Mouse (Mus musculus) midbrain, embryonic 11.5 days (tissue): ENCODE measurements around the gene Slain1. TPM values are rescaled to one million over a fixed set of nuclear protein-coding genes. Genes with fewer than 3 reads are reported as not detected.

Source experiments
- ATAC-seq: fragments of 200-750 bp; cut with Nextera tagmentation; 2 replicates; pipeline ENCODE4 v1.8.0; 2017; ENCODE audit warnings: moderate TSS enrichment, moderate library complexity; ENCODE audit not compliant: low FRiP score
- DNase-seq: peaks from one replicate; pipeline ENCODE4 v3.0.0; 2015; ENCODE audit warnings: low spot score; ENCODE audit errors: missing footprints
- H3K27ac ChIP-seq: fragments of 300-500 bp; sonication (generic); 2 replicates; pipeline ENCODE4 v1.5.1; 2014; ENCODE audit warnings: low read depth, low read length
- H3K27me3 ChIP-seq: fragments of 300-500 bp; sonication (generic); 2 replicates; pipeline ENCODE4 v1.6.1; 2014; ENCODE audit warnings: mild to moderate bottlenecking, low read length, moderate library complexity, mixed read lengths; ENCODE audit not compliant: control insufficient read depth, insufficient read depth
- H3K36me3 ChIP-seq: fragments of 300-500 bp; sonication (generic); 2 replicates; pipeline ENCODE4 v1.6.1; 2014; ENCODE audit warnings: mild to moderate bottlenecking, low read length, moderate library complexity, mixed read lengths; ENCODE audit not compliant: control insufficient read depth, insufficient read depth
- H3K4me1 ChIP-seq: fragments of 300-500 bp; sonication (generic); 2 replicates; pipeline ENCODE4 v1.6.1; 2014; ENCODE audit warnings: low read length; ENCODE audit not compliant: control insufficient read depth, insufficient read depth
- H3K4me2 ChIP-seq: fragments of 300-500 bp; sonication (generic); 2 replicates; pipeline ENCODE4 v1.6.1; 2014; ENCODE audit warnings: mild to moderate bottlenecking, moderate library complexity
- H3K4me3 ChIP-seq: fragments of 300-500 bp; sonication (generic); 2 replicates; pipeline ENCODE4 v1.5.1; 2014; ENCODE audit warnings: low read depth, low read length
- H3K9ac ChIP-seq: fragments of 300-500 bp; sonication (generic); 2 replicates; pipeline ENCODE4 v1.6.1; 2014; ENCODE audit warnings: low read length
- H3K9me3 ChIP-seq: fragments of 300-500 bp; sonication (generic); 2 replicates; pipeline ENCODE4 v1.6.1; 2016; ENCODE audit warnings: low read length; ENCODE audit not compliant: control insufficient read depth
- WGBS: fragments of 180-500 bp; shearing (Covaris S2); extraction: QIAGEN DNeasy Blood & Tissue Kit; methylation state at CpG from one replicate; pipeline ENCODE4 v1.1.7; 2014; 5-methylcytosine and 5-hydroxymethylcytosine counted together
- polyA plus RNA-seq: library from polyadenylated mRNA; unstranded; fragments of >200 nt; fragmentation: Nextera tagmentation; extraction: Ambion mirVana; gene quantifications from 2 replicates; pipeline ENCODE4 v1.2.1, GENCODE M21; 2014

The Slain1 gene
- polyA plus RNA-seq, 1 experiment from 2014 or later, result 16.0 TPM

DNA sequence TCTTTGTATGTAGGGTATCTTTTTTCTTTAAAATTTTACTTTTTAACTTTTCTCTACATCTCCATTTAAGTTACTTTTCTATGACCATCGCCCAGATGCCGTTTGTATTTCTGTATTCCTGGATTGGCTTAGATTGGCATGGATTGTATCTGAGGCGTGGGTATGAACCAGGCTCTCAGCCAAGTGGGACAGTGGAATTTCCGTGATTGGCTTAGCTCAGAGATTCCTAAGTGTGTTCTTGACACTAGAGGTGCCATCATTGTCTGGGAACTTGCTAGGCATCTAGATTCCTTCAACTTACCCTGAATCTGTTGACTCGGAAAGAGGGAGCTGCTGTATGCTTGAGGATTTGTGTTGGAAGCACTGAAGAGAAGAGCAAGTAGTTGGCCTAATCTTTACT, 5.4 kb downstream of the Slain1 start:
- H3K9ac ChIP-seq, result no peak overlapping the region
- H3K27me3 ChIP-seq, result no peaks in the 10 kb centered on the region
- 76% methylated on average over 5 of the region's 5 CpGs for WGBS
- no peak overlapping the region for H3K4me2 ChIP-seq
- no peaks in the 10 kb centered on the region for H3K9me3 ChIP-seq
- DNase-seq (no peak), ATAC-seq (no peak)
- no peak overlapping the region for H3K4me3 ChIP-seq
- peaks cover 15% of the 10 kb centered on the region for H3K4me1 ChIP-seq
- H3K36me3 ChIP-seq, result 0 out of 2 replicates have a peak, but pooled peaks cover 2% of the 10 kb centered on the region
- H3K27ac ChIP-seq, result no peak overlapping the region

DNA sequence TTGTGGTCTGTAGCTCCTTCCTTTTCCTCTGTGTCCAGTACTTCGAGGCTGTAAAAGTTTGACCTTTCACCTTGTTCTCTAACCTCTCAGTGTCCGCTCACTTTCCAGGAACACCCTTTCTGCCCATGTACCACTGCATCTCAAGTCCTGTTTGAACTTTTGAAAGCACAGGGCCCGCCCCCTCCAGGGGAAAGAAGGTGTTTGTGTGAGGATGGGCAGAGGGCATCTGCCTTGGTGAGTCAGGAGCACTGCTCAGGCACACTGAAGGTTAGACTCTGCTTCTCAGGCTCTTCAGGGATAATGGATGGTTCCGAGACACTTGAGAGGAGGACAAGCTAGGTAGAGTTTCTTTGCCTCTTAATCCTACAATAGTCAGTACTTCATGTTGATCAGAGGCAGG, 7.8 kb downstream of the Slain1 start:
- Histone ChIP-seq H3K27ac (no peak overlapping the region), H3K27me3 (no peaks in the 10 kb centered on the region), H3K4me1 (0 out of 2 replicates have a peak, but pooled peaks cover 2% of the 10 kb centered on the region), H3K9me3 (no peaks in the 10 kb centered on the region), H3K4me2 (no peak overlapping the region), H3K4me3 (no peak overlapping the region), H3K36me3 (0 out of 2 replicates have a peak, but pooled peaks cover 2% of the 10 kb centered on the region), H3K9ac (no peak overlapping the region)
- no peak for ATAC-seq
- no peak for DNase-seq
- 88% methylated on average over 4 of the region's 4 CpGs for WGBS

DNA sequence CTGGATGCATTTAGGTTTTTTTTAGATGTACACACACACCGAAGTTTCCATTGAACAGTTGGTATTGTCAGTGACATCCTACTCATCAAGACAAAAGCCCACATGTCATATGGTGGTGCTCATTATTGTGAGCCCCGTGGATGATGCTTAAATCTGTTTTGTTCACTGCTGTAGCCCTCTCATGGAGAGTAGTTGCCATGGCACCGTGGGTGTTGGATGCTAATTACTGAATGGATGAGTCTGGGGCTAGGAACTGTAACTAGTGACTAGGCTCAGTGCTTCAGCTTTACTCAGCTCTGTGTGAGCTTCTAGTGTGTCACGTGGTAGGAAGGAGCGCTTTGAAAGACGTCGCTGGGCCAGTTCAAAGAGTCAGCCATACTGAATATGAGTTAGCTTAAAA, 13.0 kb downstream of the Slain1 start:
- Histone ChIP-seq H3K4me3 (no peak overlapping the region), H3K27me3 (no peaks in the 10 kb centered on the region), H3K4me2 (no peak overlapping the region), H3K36me3 (no peaks in the 10 kb centered on the region), H3K9ac (no peak overlapping the region), H3K9me3 (no peaks in the 10 kb centered on the region), H3K27ac (no peak overlapping the region), H3K4me1 (0 out of 2 replicates have a peak, but pooled peaks cover 2% of the 10 kb centered on the region)
- no peak for DNase-seq
- peak; percentile 40; the same call in 1 of the 2 replicates for ATAC-seq
- WGBS, result 73% methylated on average over 7 of the region's 7 CpGs

DNA sequence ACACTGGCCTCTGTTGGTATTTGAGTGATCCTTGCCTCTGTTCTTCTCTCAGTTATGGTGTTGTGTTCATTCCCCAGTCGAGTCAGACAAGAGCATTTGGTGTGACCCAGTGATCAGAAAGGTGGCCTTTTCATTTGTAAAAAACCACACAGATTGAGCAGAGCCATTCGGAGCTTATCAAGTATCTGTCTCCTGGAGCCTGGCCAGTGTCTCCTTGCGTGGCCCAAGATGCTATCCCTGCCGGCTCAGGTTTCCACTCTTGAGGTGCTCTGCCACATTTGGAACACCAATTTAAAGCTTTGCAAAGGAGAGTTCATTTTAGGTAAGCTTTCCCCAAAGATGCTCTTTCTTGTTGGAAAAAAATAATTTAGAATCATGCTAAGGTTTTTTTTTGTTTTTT, 14.4 kb downstream of the Slain1 start:
- Histone ChIP-seq H3K4me3 (no peak overlapping the region), H3K9ac (no peak overlapping the region), H3K9me3 (no peaks in the 10 kb centered on the region), H3K4me1 (0 out of 2 replicates have a peak, but pooled peaks cover 2% of the 10 kb centered on the region), H3K27me3 (no peaks in the 10 kb centered on the region), H3K27ac (no peak overlapping the region), H3K4me2 (no peak overlapping the region), H3K36me3 (no peaks in the 10 kb centered on the region)
- no peak for DNase-seq
- ATAC-seq, result no peak
- WGBS, result 78% methylated on average over 4 of the region's 4 CpGs

DNA sequence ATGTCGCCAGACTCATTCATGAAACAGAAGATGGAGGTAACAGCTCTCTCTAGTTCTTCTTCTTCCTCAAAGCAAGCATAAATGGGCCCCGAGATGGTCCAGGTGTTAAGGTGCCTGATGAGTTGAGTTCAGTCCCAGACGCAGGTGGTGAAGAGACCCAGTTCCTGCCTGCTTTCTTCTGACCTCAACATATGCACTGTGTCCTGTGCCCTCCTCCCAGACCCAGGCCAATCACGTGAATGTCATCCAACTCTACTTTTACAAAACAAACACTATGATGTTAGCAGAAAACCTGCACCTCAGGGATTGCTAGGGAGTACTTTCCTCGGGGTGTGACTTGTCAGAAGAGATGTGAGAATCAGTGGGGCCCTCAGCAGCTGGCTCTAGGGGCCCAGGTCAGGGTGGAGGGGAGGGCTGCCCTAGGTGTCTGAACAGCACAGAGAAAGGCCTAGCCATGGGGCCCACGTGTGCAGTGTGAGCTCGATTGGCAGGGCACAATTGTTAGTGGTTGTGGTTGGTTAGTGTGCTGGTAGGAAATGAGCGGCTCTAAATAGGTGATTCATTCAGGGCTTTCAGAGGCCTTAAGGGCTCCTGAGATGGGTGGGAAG, 16.4 kb downstream of the Slain1 start:
- Histone ChIP-seq H3K4me2 (no peak overlapping the region), H3K9me3 (no peaks in the 10 kb centered on the region), H3K9ac (no peak overlapping the region), H3K27me3 (no peaks in the 10 kb centered on the region), H3K4me1 (0 out of 2 replicates have a peak, but pooled peaks cover 2% of the 10 kb centered on the region), H3K4me3 (no peak overlapping the region), H3K36me3 (0 out of 2 replicates have a peak, but pooled peaks cover 2% of the 10 kb centered on the region), H3K27ac (no peak overlapping the region)
- WGBS, result 85% methylated on average over 8 of the region's 8 CpGs
- ATAC-seq (no peak), DNase-seq (no peak)

DNA sequence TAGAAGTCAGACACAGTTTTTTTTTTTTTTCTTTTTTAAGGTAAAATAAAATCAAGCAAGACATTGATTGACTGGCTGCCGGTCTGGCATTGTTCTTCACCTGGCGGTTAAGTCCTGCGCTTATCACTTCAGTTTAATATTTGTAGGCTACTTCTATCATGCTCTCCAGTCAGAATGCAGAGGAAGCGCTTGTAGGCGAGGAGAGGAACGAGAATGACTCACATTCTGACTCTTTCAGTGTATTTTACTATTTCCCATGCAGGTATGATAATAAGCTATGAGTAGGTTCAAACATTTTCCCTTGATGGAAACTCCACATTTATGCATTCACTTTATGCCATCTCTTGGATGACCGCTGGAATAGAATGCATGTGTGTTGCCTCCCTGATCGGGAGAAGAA, 17.0 kb downstream of the Slain1 start:
- Histone ChIP-seq H3K27me3 (no peaks in the 10 kb centered on the region), H3K36me3 (0 out of 2 replicates have a peak, but pooled peaks cover 2% of the 10 kb centered on the region), H3K4me1 (0 out of 2 replicates have a peak, but pooled peaks cover 2% of the 10 kb centered on the region), H3K4me3 (no peak overlapping the region), H3K9me3 (no peaks in the 10 kb centered on the region), H3K4me2 (no peak overlapping the region), H3K27ac (no peak overlapping the region), H3K9ac (no peak overlapping the region)
- WGBS, result 96% methylated on average over 8 of the region's 8 CpGs
- no peak for DNase-seq
- no peak for ATAC-seq

DNA sequence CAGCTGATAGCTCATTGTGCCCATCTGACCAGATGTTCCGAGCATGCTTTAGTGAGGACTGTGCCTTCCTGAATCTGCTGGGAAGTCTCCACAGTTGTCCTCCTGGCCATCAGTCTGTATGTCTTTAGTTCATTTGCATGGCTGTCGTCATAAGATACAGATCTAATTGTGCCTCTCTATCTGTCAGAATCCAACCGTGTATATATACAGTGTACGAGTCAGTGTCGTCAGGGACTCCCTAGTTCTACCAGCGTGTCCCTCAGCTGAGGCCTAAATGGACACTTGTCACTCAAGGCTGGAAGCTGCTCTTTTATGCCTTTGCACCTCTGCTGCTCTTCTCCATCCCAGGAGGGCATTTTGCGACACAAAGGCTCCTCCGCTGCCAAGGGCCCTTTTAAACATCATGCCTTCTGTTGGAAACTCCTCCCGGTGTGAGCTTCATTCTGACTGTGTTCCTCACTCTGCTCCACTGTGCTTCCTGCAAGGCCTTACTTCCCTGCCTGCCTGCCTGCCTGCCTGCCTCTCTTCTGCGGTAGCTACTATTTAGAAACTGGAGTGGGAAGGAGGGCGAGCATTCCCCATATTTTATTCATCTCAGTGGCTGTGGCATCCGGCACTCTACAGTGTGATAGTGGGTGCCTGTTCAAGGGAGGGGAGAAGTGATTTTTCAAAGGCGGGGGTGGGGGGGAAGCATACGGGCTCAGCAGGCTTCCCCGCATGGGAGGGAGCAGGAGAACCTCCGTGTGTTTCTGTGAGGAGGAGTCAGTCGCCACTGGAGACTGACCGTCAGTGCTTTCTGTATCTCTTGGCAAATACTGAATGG, 29.6 kb downstream of the Slain1 start:
- Histone ChIP-seq H3K4me1 (peaks cover 18% of the 10 kb centered on the region), H3K9ac (no peak overlapping the region), H3K27me3 (no peaks in the 10 kb centered on the region), H3K9me3 (no peaks in the 10 kb centered on the region), H3K4me3 (no peak overlapping the region), H3K4me2 (no peak overlapping the region), H3K36me3 (no peaks in the 10 kb centered on the region), H3K27ac (no peak overlapping the region)
- no peak for DNase-seq
- ATAC-seq, result peak; percentile 52
- 30% methylated on average over 18 of the region's 18 CpGs for WGBS

DNA sequence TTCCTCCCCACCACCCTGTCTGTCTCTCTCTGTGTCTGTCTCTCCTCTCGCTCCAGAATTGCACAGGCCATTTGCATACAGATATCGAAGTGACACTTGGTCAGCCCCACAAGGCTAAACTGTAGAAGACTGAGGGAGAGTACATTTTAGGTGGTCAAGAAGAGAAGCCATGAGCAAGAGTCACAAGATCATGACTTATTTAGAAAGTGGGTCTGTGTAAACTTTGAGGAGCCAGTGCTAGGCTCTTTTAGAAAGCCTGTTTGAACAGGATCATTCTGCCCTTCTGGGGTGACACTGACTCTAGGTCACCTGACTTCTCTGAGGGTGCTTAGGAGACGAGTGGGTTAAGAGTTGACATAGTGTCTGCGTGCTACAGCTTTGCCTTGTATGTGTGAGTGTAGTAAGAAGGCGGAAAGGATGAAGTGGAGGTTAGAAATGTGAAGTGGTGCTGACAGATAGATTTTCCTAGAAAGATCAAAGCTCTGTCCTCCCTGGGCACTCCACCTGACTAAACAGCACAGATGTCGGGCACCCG, 30.3 kb downstream of the Slain1 start:
- no peak for DNase-seq
- no peaks in the 10 kb centered on the region for H3K27me3 ChIP-seq
- peak; percentile 23; the same call in 1 of the 2 replicates for ATAC-seq
- H3K9me3 ChIP-seq, result no peaks in the 10 kb centered on the region
- no peak overlapping the region for H3K27ac ChIP-seq
- WGBS, result 58% methylated on average over 7 of the region's 7 CpGs
- H3K4me3 ChIP-seq, result no peak overlapping the region
- no peak overlapping the region for H3K9ac ChIP-seq
- no peak overlapping the region for H3K4me2 ChIP-seq
- H3K4me1 ChIP-seq, result peaks cover 18% of the 10 kb centered on the region
- no peaks in the 10 kb centered on the region for H3K36me3 ChIP-seq
